Mouse (Mus musculus): Measurements from ENCODE around the gene Gstm3. TPM values are rescaled to one million over a fixed set of nuclear protein-coding genes. Genes with fewer than 3 reads are reported as not detected.
A peak's percentile ranks its signal among the peaks of the same experiment; 100 is the strongest.

Gene Gstm3
- total and polyA plus RNA-seq, 3 experiments, result 0.06 TPM; not detected in 2

DNA sequence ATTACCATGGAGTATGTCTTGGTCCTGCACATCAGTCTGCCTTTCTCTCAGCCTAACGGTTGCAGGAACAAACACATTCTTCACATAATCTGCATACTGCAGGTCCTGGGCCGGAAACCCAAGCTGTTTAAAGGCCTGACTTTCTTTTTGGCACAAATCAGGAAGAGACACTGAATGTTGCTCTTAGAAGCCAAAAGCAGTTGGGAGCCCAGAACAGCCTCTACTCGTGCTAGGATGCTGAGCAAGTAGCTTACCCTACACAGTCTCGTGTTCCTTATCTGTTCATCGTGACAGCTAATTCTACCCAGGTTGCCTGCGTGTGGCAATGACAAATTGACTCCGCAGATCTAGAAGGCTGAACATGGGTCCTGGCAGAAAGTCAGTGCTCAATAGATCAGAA lies 28.6 kb downstream of the Gstm3 start:
- no peaks in the 10 kb centered on the region for H3K9me3 ChIP-seq (replicated peaks; ENCODE audit: insufficient read depth, low read length)
- TF ChIP-seq GATA1 (IDR thresholded peaks at IDR 0.05; ENCODE audit: low read depth, low read length) (no peak), NELFE (IDR thresholded peaks at IDR 0.05; ENCODE audit: low read depth, low read length) (no peak), CHD2 (IDR thresholded peaks at IDR 0.05; ENCODE audit: low read length) (no peak), SMC3 (IDR thresholded peaks at IDR 0.05; ENCODE audit: low read depth, low read length) (no peak), POLR2AphosphoS2 (IDR thresholded peaks at IDR 0.05; ENCODE audit: low read length) (no peak), MAX (IDR thresholded peaks at IDR 0.05; ENCODE audit: low read length) (no peak), ZMIZ1 (IDR thresholded peaks at IDR 0.05; ENCODE audit: low read depth, low read length) (no peak), MYB (IDR thresholded peaks at IDR 0.05; ENCODE audit: low read depth, low read length) (no peak), GABPA (IDR thresholded peaks at IDR 0.05; ENCODE audit: low read depth, low read length) (no peak), RAD21 (IDR thresholded peaks at IDR 0.05; ENCODE audit: low read depth, low read length) (no peak), RCOR1 (IDR thresholded peaks at IDR 0.05; ENCODE audit: low read depth, low read length) (no peak), ZKSCAN1 (IDR thresholded peaks at IDR 0.05; ENCODE audit: low read depth, low read length) (no peak), POLR2AphosphoS5 (IDR thresholded peaks at IDR 0.05; ENCODE audit: borderline replicate concordance, low read depth, low read length) (no peak), USF2 (IDR thresholded peaks at IDR 0.05; ENCODE audit: borderline replicate concordance in 1 of 2, insufficient read depth in 1 of 2, low read depth in 1 of 2, low read length in 2 of 2) (no peak), EP300 (IDR thresholded peaks at IDR 0.05; ENCODE audit: low read depth in 1 of 2, low read length in 2 of 2) (no peak), NRF1 (IDR thresholded peaks at IDR 0.05; ENCODE audit: insufficient read depth, low read depth, low read length, poor library complexity, severe bottlenecking) (no peak), TBP (IDR thresholded peaks at IDR 0.05; ENCODE audit: low read depth, low read length) (no peak), ZNF384 (IDR thresholded peaks at IDR 0.05; ENCODE audit: low read depth, low read length) (no peak), POLR2A (IDR thresholded peaks at IDR 0.05; ENCODE audit: control insufficient read depth in 1 of 2, insufficient read depth in 1 of 2, low read depth in 1 of 2, low read length in 2 of 2, poor library complexity in 1 of 2) (no peak), SIN3A (IDR thresholded peaks at IDR 0.05; ENCODE audit: low read length) (no peak)
- H3K36me3 ChIP-seq (ENCODE audit: control insufficient read depth in 1 of 2, insufficient read depth in 2 of 2, low read length in 2 of 2), result no peaks in the 10 kb centered on the region
- H3K4me1 ChIP-seq (ENCODE audit: control insufficient read depth in 1 of 2, insufficient read depth in 2 of 2, low read length in 2 of 2), result no peaks in the 10 kb centered on the region
- no peak for DNase-seq (ENCODE audit: low read depth, low spot score)
- no peak overlapping the region for H3K4me3 ChIP-seq (ENCODE audit: control insufficient read depth in 1 of 2, insufficient read depth in 1 of 2, low read depth in 2 of 2, low read length in 2 of 2)
- H3K9ac ChIP-seq (ENCODE audit: control insufficient read depth, low read depth, low read length, poor library complexity, severe bottlenecking), result no peak overlapping the region
- H3K27me3 ChIP-seq (ENCODE audit: control insufficient read depth in 1 of 2, insufficient read depth in 2 of 2, low read length in 2 of 2), result peaks cover 0 to 1% of the 10 kb centered on the region in 2 experiments; a peak in 2 of 4 replicates
- H3K79me2 ChIP-seq (ENCODE audit: control insufficient read depth, insufficient read depth, low read length, poor library complexity), result no peaks in the 10 kb centered on the region
- no peak overlapping the region for H3K27ac ChIP-seq (ENCODE audit: control insufficient read depth, low read depth, low read length)

DNA sequence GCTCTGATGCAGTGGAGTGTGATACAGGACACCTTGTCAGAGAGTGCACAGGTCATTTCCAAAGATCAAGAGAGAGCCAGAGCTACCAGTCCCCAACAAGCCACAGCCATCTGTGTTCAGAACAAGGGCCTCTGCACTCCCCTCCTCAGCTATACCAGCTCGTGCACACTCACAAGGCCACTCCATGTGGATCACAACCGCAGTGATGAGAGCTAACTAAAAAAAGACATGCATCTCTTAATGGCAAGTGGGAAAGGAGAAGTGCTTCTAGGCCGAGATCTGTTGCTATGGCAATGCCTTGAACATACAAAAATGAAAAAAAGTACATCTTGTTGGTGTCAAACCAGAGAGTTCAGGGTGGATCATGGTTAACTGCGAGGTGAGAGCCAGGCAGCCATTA lies 29.3 kb downstream of the Gstm3 start:
- TF ChIP-seq GATA1 (IDR thresholded peaks at IDR 0.05; ENCODE audit: low read depth, low read length), result no peak
- TF ChIP-seq MAX (IDR thresholded peaks at IDR 0.05; ENCODE audit: low read length), result no peak
- TF ChIP-seq NRF1 (IDR thresholded peaks at IDR 0.05; ENCODE audit: insufficient read depth, low read depth, low read length, poor library complexity, severe bottlenecking), result no peak
- no peak for TF ChIP-seq MAZ (IDR thresholded peaks at IDR 0.05; ENCODE audit: low read depth, low read length)
- no peak for TF ChIP-seq TCF12 (IDR thresholded peaks at IDR 0.05; ENCODE audit: low read depth, low read length)
- TF ChIP-seq SMC3 (IDR thresholded peaks at IDR 0.05; ENCODE audit: low read depth, low read length), result no peak
- TF ChIP-seq MAFK (IDR thresholded peaks at IDR 0.05; ENCODE audit: borderline replicate concordance, low read depth, low read length), result no peak
- TF ChIP-seq SIN3A (IDR thresholded peaks at IDR 0.05; ENCODE audit: low read length), result no peak
- no peak for TF ChIP-seq ZC3H11A (IDR thresholded peaks at IDR 0.05; ENCODE audit: low read depth, low read length)
- TF ChIP-seq EP300 (IDR thresholded peaks at IDR 0.05; ENCODE audit: low read depth in 1 of 2, low read length in 2 of 2), result no peak
- no peak for TF ChIP-seq USF1 (IDR thresholded peaks at IDR 0.05; ENCODE audit: low read depth, low read length)
- TF ChIP-seq NELFE (IDR thresholded peaks at IDR 0.05; ENCODE audit: low read depth, low read length), result no peak
- TF ChIP-seq CTCF (IDR thresholded peaks at IDR 0.05 in 2 of 3, conservative IDR thresholded peaks at IDR 0.05 in 1 of 3; ENCODE audit: control insufficient read depth in 1 of 3, insufficient read depth in 1 of 3, low read depth in 2 of 3, low read length in 3 of 3, poor library complexity in 1 of 3, severe bottlenecking in 1 of 3), result no peak
- TF ChIP-seq TAL1 (IDR thresholded peaks at IDR 0.05; ENCODE audit: low read length), result no peak
- no peak for TF ChIP-seq ZNF384 (IDR thresholded peaks at IDR 0.05; ENCODE audit: low read depth, low read length)
- no peak overlapping the region for H3K9ac ChIP-seq (ENCODE audit: control insufficient read depth, low read depth, low read length, poor library complexity, severe bottlenecking)
- DNase-seq (ENCODE audit: low read depth, low spot score), result peak; percentile 49
- no peaks in the 10 kb centered on the region for H3K36me3 ChIP-seq (ENCODE audit: control insufficient read depth in 1 of 2, insufficient read depth in 2 of 2, low read length in 2 of 2)
- no peaks in the 10 kb centered on the region for H3K9me3 ChIP-seq (replicated peaks; ENCODE audit: insufficient read depth, low read length)
- H3K4me1 ChIP-seq (ENCODE audit: control insufficient read depth in 1 of 2, insufficient read depth in 2 of 2, low read length in 2 of 2), result no peaks in the 10 kb centered on the region
- H3K27me3 ChIP-seq (ENCODE audit: control insufficient read depth in 1 of 2, insufficient read depth in 2 of 2, low read length in 2 of 2), result peaks cover 0 to 1% of the 10 kb centered on the region in 2 experiments; a peak in 2 of 4 replicates
- H3K27ac ChIP-seq (ENCODE audit: control insufficient read depth, low read depth, low read length), result no peak overlapping the region
- no peaks in the 10 kb centered on the region for H3K79me2 ChIP-seq (ENCODE audit: control insufficient read depth, insufficient read depth, low read length, poor library complexity)
- no peak overlapping the region for H3K4me3 ChIP-seq (ENCODE audit: control insufficient read depth in 1 of 2, insufficient read depth in 1 of 2, low read depth in 2 of 2, low read length in 2 of 2)
